Mouse (Mus musculus) C2C12 (cell line): Measurements from ENCODE around the gene Bco2.

ENCODE experiments used
- CTCF ChIP-seq: IDR thresholded peaks from one replicate; pipeline ENCODE4 v1.5.1; 2011; ENCODE audit not compliant: control insufficient read depth, insufficient read depth, insufficient read length
- FOSL1 ChIP-seq: IDR thresholded peaks from one replicate; pipeline ENCODE4 v1.8.0; 2011; ENCODE audit warnings: mild to moderate bottlenecking, low read length; ENCODE audit not compliant: poor library complexity, insufficient read depth, severe bottlenecking
- MAX ChIP-seq: IDR thresholded peaks from one replicate; pipeline ENCODE4 v1.6.1; 2011; ENCODE audit warnings: mild to moderate bottlenecking, control low read depth
- MYOG ChIP-seq: IDR thresholded peaks from one replicate; pipeline ENCODE4 v1.6.1; 2011; ENCODE audit not compliant: control insufficient read depth, insufficient read length; ENCODE audit errors: extremely low read depth
- USF1 ChIP-seq: IDR thresholded peaks from one replicate; pipeline ENCODE4 v1.6.1; 2011; ENCODE audit warnings: low read depth, mild to moderate bottlenecking, control low read depth, moderate library complexity

GRCm38 (mm10) chr9:50494311-50494710 is 60.7 kb downstream of the Bco2 start, which contains the start of gene Plet1:
- TF ChIP-seq USF1 = no peak
- TF ChIP-seq CTCF = no peak
- no peak for TF ChIP-seq MYOG
- TF ChIP-seq MAX = no peak
- no peak for TF ChIP-seq FOSL1
